Mouse (Mus musculus) yolk sac, embryonic 10.5 days (tissue): ENCODE measurements around the gene Sh2d1b1.
A peak's percentile ranks its signal among the peaks of the same experiment; 100 is the strongest.
"Not testable (repeated sequence)": the region's sequence is repeated elsewhere in the genome, so short reads cannot be mapped to it uniquely, and the experiment has no call there.

Experiments used
- DNase-seq: peaks from one replicate; pipeline ENCODE4 v3.0.0-alpha.2; 2017; ENCODE audit warnings: low spot score

Sh2d1b1 gene

GRCm38 (mm10) chr1:170277016-170277415 lies at the start of gene Sh2d1b1:
Sh2d1b1 (plus strand) TSS chr1:170277320.
- DNase-seq: no peak

- not testable (repeated sequence) for DNase-seq
These were observed 44.4 kb upstream of the Sh2d1b1 start, which contains the start of gene Sh2d1b2 for GRCm38 (mm10) chr1:170232688-170233087. Sh2d1b2 (plus strand) TSS chr1:170232749.

- DNase-seq: no peak
These were observed 32.1 kb upstream of the Sh2d1b1 start for GRCm38 (mm10) chr1:170245016-170245415.

GRCm38 (mm10) chr1:170254893-170255559 lies 22.1 kb upstream of the Sh2d1b1 start:
- peak; percentile 6 for DNase-seq

GRCm38 (mm10) chr1:170255560-170255910 lies 21.6 kb upstream of the Sh2d1b1 start:
- DNase-seq: peak; percentile 86

- DNase-seq: no peak
These were observed 6.8 kb upstream of the Sh2d1b1 start for GRCm38 (mm10) chr1:170270281-170270680.

- no peak for DNase-seq
These were observed 6.4 kb upstream of the Sh2d1b1 start for GRCm38 (mm10) chr1:170270696-170271095.

- DNase-seq: no peak
These were observed 3.9 kb upstream of the Sh2d1b1 start for GRCm38 (mm10) chr1:170273252-170273651.

GRCm38 (mm10) chr1:170282415-170283129 lies 5.5 kb downstream of the Sh2d1b1 start:
- no peak for DNase-seq

GRCm38 (mm10) chr1:170292239-170292951 lies 15.3 kb downstream of the Sh2d1b1 start:
- DNase-seq: peak; percentile 19

GRCm38 (mm10) chr1:170293257-170293656 lies 16.1 kb downstream of the Sh2d1b1 start:
- no peak for DNase-seq

GRCm38 (mm10) chr1:170294786-170295570 lies 17.9 kb downstream of the Sh2d1b1 start:
- DNase-seq: no peak

GRCm38 (mm10) chr1:170299496-170299895 lies 22.4 kb downstream of the Sh2d1b1 start:
- no peak for DNase-seq

- DNase-seq: no peak
These were observed 24.6 kb downstream of the Sh2d1b1 start for GRCm38 (mm10) chr1:170301686-170302085.

- DNase-seq: no peak
These were observed 25.3 kb downstream of the Sh2d1b1 start for GRCm38 (mm10) chr1:170302456-170302855.

- DNase-seq: no peak
These were observed 26.0 kb downstream of the Sh2d1b1 start for GRCm38 (mm10) chr1:170303103-170303502.

GRCm38 (mm10) chr1:170305002-170305401 lies 27.9 kb downstream of the Sh2d1b1 start:
- DNase-seq: no peak

- DNase-seq: no peak
These were observed 29.1 kb downstream of the Sh2d1b1 start, which contains the start of gene Gm7694 for GRCm38 (mm10) chr1:170306232-170306631. Gm7694 (minus strand) TSS chr1:170306332.

- no peak for DNase-seq
These were observed 31.4 kb downstream of the Sh2d1b1 start, which contains the start of gene Spata46 for GRCm38 (mm10) chr1:170308503-170308902. Spata46 (plus strand) TSS chr1:170308803.

- DNase-seq: no peak
These were observed 34.3 kb downstream of the Sh2d1b1 start for GRCm38 (mm10) chr1:170311431-170311830.

GRCm38 (mm10) chr1:170322046-170322445 lies 44.9 kb downstream of the Sh2d1b1 start:
- DNase-seq: no peak

GRCm38 (mm10) chr1:170323001-170323400 lies 45.9 kb downstream of the Sh2d1b1 start:
- no peak for DNase-seq
